Mouse (Mus musculus) embryonic facial prominence, embryonic 14.5 days (tissue): Measurements from ENCODE around the gene Rab3a. TPM values are rescaled to one million over a fixed set of nuclear protein-coding genes. Genes with fewer than 3 reads are reported as not detected.
A peak's percentile ranks its signal among the peaks of the same experiment; 100 is the strongest.

Experiments
- ATAC-seq: fragments of 200-750 bp; cut with Nextera tagmentation; 2 replicates; pipeline ENCODE4 v1.8.0; 2017; ENCODE audit warnings: low read depth, moderate number of reproducible peaks, moderate TSS enrichment
- DNase-seq: peaks from one replicate; pipeline ENCODE4 v3.0.0-alpha.2; 2015; ENCODE audit warnings: low spot score
- H3K27ac ChIP-seq: fragments of 300-500 bp; sonication (generic); replicated peaks from 2 replicates; pipeline ENCODE4 v1.5.1; 2014; ENCODE audit warnings: low read depth, mild to moderate bottlenecking, low read length, moderate library complexity
- H3K27me3 ChIP-seq: fragments of 300-500 bp; sonication (generic); replicated peaks from 2 replicates; pipeline ENCODE4 v1.6.1; 2014; ENCODE audit warnings: low read length; ENCODE audit not compliant: control insufficient read depth, insufficient read depth
- H3K36me3 ChIP-seq: fragments of 300-500 bp; sonication (generic); 2 replicates; pipeline ENCODE4 v1.6.1; 2014; ENCODE audit warnings: low read length, mixed read lengths; ENCODE audit not compliant: control insufficient read depth, insufficient read depth
- H3K4me1 ChIP-seq: fragments of 300-500 bp; sonication (generic); 2 replicates; pipeline ENCODE4 v1.6.1; 2014; ENCODE audit warnings: antibody characterized with exemption, low read length; ENCODE audit not compliant: control insufficient read depth, insufficient read depth
- H3K4me2 ChIP-seq: fragments of 300-500 bp; sonication (generic); 2 replicates; pipeline ENCODE4 v1.6.1; 2014; ENCODE audit warnings: low read depth, mild to moderate bottlenecking, low read length, moderate library complexity, mixed read lengths
- H3K4me3 ChIP-seq: fragments of 300-500 bp; sonication (generic); 2 replicates; pipeline ENCODE4 v1.5.1; 2014; ENCODE audit warnings: low read depth, mild to moderate bottlenecking, low read length
- H3K9ac ChIP-seq: fragments of 300-500 bp; sonication (generic); 2 replicates; pipeline ENCODE4 v1.6.1; 2014; ENCODE audit warnings: low read depth, mild to moderate bottlenecking, low read length, moderate library complexity, mixed read lengths
- H3K9me3 ChIP-seq: fragments of 300-500 bp; sonication (generic); 2 replicates; pipeline ENCODE4 v1.6.1; 2016; ENCODE audit warnings: low read length; ENCODE audit not compliant: control insufficient read depth
- WGBS: fragments of 180-500 bp; shearing (Covaris S2); extraction: QIAGEN DNeasy Blood & Tissue Kit; methylation state at CpG from one replicate; pipeline ENCODE4 v1.1.7; 2014; 5-methylcytosine and 5-hydroxymethylcytosine counted together
- polyA plus RNA-seq: library from polyadenylated mRNA; unstranded; fragments of >200 nt; fragmentation: Nextera tagmentation; extraction: Ambion mirVana; gene quantifications from 2 replicates; pipeline ENCODE4 v1.2.1, GENCODE M21; 2014

The Rab3a gene
- polyA plus RNA-seq, 1 experiment from 2014 or later = 39.0 TPM

GRCm38 (mm10) chr8:70744806-70745205 lies 9.7 kb upstream of the Rab3a start:
- H3K4me1 ChIP-seq = 0 out of 2 replicates have a peak, but pooled peaks cover 3% of the 10 kb centered on the region
- H3K4me2 ChIP-seq = no peak overlapping the region
- H3K4me3 ChIP-seq = no peak overlapping the region
- no peak overlapping the region for H3K9ac ChIP-seq
- H3K36me3 ChIP-seq = no peaks in the 10 kb centered on the region
- ATAC-seq (no peak), DNase-seq (no peak)
- H3K27me3 ChIP-seq = peaks cover 84% of the 10 kb centered on the region
- H3K9me3 ChIP-seq = no peaks in the 10 kb centered on the region
- H3K27ac ChIP-seq = no peak overlapping the region
- WGBS = 56% methylated on average over 11 of the region's 11 CpGs

DNA sequence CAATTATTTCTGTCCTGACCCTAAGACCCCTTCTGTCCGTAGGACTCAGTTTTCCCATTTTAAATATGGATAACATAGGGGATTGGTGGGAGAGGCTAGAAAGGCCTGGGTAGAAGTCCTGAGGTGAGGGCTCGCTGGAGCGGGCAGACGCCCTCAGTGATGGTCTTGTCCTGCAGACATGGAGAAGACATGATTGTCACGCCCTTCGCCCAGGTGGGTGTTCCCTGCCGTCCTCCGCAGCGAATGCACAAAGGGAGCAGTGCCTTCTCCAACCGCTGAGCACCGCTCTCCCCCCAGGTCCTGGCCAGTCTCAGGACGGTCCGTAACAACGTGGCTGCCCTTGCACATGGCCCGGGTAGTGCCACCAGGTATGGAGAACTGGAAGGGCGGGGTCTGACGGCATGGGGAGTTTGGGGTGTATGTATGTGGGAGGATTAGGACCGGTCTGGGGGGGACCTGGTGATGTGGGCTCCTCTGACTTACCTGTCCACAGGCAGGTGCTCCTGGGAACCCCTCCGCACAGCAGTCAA lies 8.7 kb upstream of the Rab3a start:
- WGBS = 50% methylated on average over 13 of the region's 19 CpGs

DNA sequence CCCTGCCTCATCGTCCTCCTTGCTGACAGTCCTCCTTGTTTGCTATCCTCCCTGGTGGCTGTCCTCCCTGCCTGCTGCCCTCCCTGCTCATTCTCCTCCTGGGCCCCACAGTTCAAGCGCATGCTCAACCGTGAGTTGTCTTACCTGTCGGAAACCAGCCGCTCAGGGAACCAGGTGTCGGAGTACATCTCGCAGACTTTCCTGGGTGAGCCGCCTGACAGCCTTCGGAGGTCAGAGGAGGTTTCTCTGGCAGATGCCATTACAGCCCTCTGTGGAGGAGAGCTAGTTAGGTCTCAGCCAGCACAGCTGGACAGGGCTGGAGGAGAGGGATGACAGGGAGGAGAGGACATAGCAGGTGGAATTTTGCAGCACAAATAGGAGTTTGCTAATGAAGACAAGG lies 7.8 kb upstream of the Rab3a start:
- ATAC-seq (no peak), DNase-seq (no peak)
- Histone ChIP-seq H3K27ac (no peak overlapping the region), H3K4me2 (no peak overlapping the region), H3K36me3 (no peaks in the 10 kb centered on the region), H3K4me3 (no peak overlapping the region), H3K4me1 (0 out of 2 replicates have a peak, but pooled peaks cover 3% of the 10 kb centered on the region), H3K9ac (no peak overlapping the region), H3K9me3 (no peaks in the 10 kb centered on the region), H3K27me3 (peaks cover 72% of the 10 kb centered on the region)
- WGBS = 60% methylated on average over 9 of the region's 9 CpGs

More for the DNA sequence above, 8.7 kb upstream of the Rab3a start:
- Histone ChIP-seq H3K27ac (no peak overlapping the region), H3K36me3 (no peaks in the 10 kb centered on the region), H3K4me1 (0 out of 2 replicates have a peak, but pooled peaks cover 3% of the 10 kb centered on the region), H3K9me3 (no peaks in the 10 kb centered on the region), H3K4me2 (no peak overlapping the region), H3K9ac (no peak overlapping the region), H3K4me3 (no peak overlapping the region), H3K27me3 (peaks cover 79% of the 10 kb centered on the region)
- no peak for DNase-seq
- no peak for ATAC-seq

- Histone ChIP-seq H3K9ac (no peak overlapping the region), H3K27ac (no peak overlapping the region), H3K27me3 (peaks cover 67% of the 10 kb centered on the region), H3K36me3 (no peaks in the 10 kb centered on the region), H3K4me1 (peaks cover 6% of the 10 kb centered on the region; the same call in 1 of the 2 replicates), H3K9me3 (no peaks in the 10 kb centered on the region), H3K4me3 (no peak overlapping the region), H3K4me2 (no peak overlapping the region)
- ATAC-seq = no peak
- WGBS = 85% methylated on average over 18 of the region's 18 CpGs
- DNase-seq = no peak
Measured at GRCm38 (mm10) chr8:70747211-70747890, 7.1 kb upstream of the Rab3a start.

GRCm38 (mm10) chr8:70748246-70749096 lies 6.0 kb upstream of the Rab3a start:
- WGBS = 82% methylated on average over 23 of the region's 23 CpGs
- no peak overlapping the region for H3K9ac ChIP-seq
- H3K9me3 ChIP-seq = no peaks in the 10 kb centered on the region
- DNase-seq = no peak
- ATAC-seq = no peak
- H3K4me3 ChIP-seq = no peak overlapping the region
- peaks cover 56% of the 10 kb centered on the region for H3K27me3 ChIP-seq
- no peak overlapping the region for H3K27ac ChIP-seq
- no peak overlapping the region for H3K4me2 ChIP-seq
- H3K4me1 ChIP-seq = peaks cover 17% of the 10 kb centered on the region
- no peaks in the 10 kb centered on the region for H3K36me3 ChIP-seq

DNA sequence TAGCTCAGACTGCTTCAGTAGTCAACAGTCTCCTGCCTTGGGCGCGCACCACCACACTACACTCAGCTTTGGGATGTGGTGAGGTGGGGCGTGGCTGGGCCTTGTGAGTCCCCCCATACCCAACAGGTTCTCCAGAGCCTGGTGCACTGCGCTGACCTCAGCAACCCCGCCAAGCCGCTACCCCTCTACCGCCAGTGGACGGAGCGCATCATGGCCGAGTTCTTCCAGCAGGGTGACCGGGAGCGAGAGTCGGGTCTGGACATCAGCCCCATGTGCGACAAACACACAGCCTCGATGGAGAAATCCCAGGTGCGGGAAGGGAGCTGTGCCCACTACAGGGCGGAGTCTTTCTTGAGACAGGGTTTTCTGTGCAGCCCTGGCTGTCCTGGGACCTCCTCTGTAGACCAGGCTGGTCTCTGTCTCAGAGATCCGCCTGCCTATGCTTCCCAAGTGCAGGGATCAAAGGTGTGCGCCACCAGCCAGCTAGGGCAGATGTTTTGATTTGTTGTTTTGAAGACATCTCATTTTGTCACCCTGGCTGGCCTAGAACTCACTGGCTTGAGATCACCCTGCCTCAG lies 5.3 kb upstream of the Rab3a start:
- H3K27me3 ChIP-seq = peaks cover 49% of the 10 kb centered on the region
- no peak overlapping the region for H3K4me2 ChIP-seq
- H3K36me3 ChIP-seq = no peaks in the 10 kb centered on the region
- no peaks in the 10 kb centered on the region for H3K9me3 ChIP-seq
- peaks cover 14% of the 10 kb centered on the region for H3K4me1 ChIP-seq
- H3K27ac ChIP-seq = no peak overlapping the region
- WGBS = 81% methylated on average over 19 of the region's 19 CpGs
- H3K9ac ChIP-seq = no peak overlapping the region
- DNase-seq = no peak
- ATAC-seq = no peak
- H3K4me3 ChIP-seq = no peak overlapping the region

DNA sequence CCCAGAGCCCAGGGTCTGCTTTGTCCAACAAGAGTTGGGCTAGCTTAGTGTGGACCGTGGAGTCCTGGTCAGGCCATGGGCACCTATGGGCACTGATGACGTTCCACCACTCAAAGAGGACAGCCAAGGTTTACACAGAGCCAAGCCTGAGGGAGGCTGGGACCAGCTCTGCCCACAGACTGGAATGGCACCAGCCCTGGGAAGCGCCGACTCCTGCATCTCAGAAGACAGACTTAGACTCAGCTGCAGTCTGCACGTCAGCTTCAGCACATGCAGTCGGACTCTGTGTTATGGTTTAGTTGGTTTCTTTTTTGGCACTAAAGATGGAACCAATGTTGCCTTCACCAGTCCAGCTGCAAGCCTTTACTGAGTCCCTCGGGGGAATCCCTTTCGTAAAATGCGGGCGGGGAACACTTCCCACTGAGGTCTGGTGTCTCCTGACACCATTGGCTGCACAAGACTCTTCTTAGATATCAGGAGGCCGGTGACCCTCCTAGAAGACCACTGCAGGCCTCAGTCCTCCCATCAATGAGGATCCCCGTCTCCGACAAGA lies 4.3 kb upstream of the Rab3a start:
- DNase-seq (no peak), ATAC-seq (no peak)
- Histone ChIP-seq H3K27ac (no peak overlapping the region), H3K36me3 (no peaks in the 10 kb centered on the region), H3K27me3 (peaks cover 39% of the 10 kb centered on the region), H3K9ac (no peak overlapping the region), H3K4me1 (peaks cover 17% of the 10 kb centered on the region), H3K4me3 (no peak overlapping the region), H3K4me2 (no peak overlapping the region), H3K9me3 (no peaks in the 10 kb centered on the region)
- WGBS = 71% methylated on average over 13 of the region's 13 CpGs

GRCm38 (mm10) chr8:70752000-70752764 lies 2.3 kb upstream of the Rab3a start:
- H3K4me3 ChIP-seq = no peak overlapping the region
- H3K27me3 ChIP-seq = peaks cover 20% of the 10 kb centered on the region
- no peak overlapping the region for H3K9ac ChIP-seq
- ATAC-seq (no peak), DNase-seq (peak; percentile 64)
- no peaks in the 10 kb centered on the region for H3K9me3 ChIP-seq
- H3K4me1 ChIP-seq = peaks cover 22% of the 10 kb centered on the region
- peaks cover 14% of the 10 kb centered on the region for H3K36me3 ChIP-seq
- no peak overlapping the region for H3K4me2 ChIP-seq
- WGBS = 18% methylated on average over 11 of the region's 11 CpGs
- peak overlapping the region; percentile 68; the same call in 1 of the 2 replicates for H3K27ac ChIP-seq
